Mouse (Mus musculus) brain, embryonic 14.5 days (tissue): ENCODE measurements at regions not wholly inside any gene's neighbourhood (a gene's known extent, or its start where the extent isn't known, plus 50 kb on each side); places are given as distances from the start of the nearest gene placed in this dataset.

Source experiments
- DNase-seq: peaks from one replicate; pipeline ENCODE4 v3.0.0-alpha.2; 2011; ENCODE audit warnings: low read depth
- CTCF ChIP-seq: fragments of 200-500 bp; IDR thresholded peaks from 2 replicates; pipeline ENCODE4 v1.5.1; 2012; ENCODE audit warnings: inconsistent platforms, mild to moderate bottlenecking, moderate library complexity, borderline replicate concordance; ENCODE audit not compliant: insufficient read depth, insufficient read length; ENCODE audit errors: extremely low read depth
- POLR2A ChIP-seq: fragments of 200-500 bp; IDR thresholded peaks from 2 replicates; pipeline ENCODE4 v1.6.1; 2012; ENCODE audit warnings: mild to moderate bottlenecking, inconsistent platforms, borderline replicate concordance; ENCODE audit not compliant: poor library complexity, insufficient read depth, insufficient read length, severe bottlenecking; ENCODE audit errors: extremely low read depth

GRCm38 (mm10) chr12:95850144-95850803 is 158.2 kb downstream of the Flrt2 start:
- DNase-seq, result peak; percentile 64

GRCm38 (mm10) chr12:95877661-95878060 is 185.6 kb downstream of the Flrt2 start:
- TF ChIP-seq CTCF (no peak), POLR2A (no peak)
- no peak for DNase-seq

More at GRCm38 (mm10) chr12:95850144-95850803, 158.2 kb downstream of the Flrt2 start:
- no peak for TF ChIP-seq POLR2A
- no peak for TF ChIP-seq CTCF
